Comparison of ENCODE assay signal across 13 mouse cellular contexts in genomic region chr1:178449933-178450332, GRCm38 (mm10). TPM values are rescaled to one million over a fixed set of nuclear protein-coding genes. Genes with fewer than 3 reads are reported as not detected.
DNase-seq lines count a peak whose midpoint lies in the region; ATAC-seq lines count a peak whose summit lies in the region.
"Had no signal": no experiment of that assay in that cellular context is flagged by ENCODE, and none has a peak within 500 bp of the region (broad histone marks: within the 10 kb centered on the region; RNA-seq: fewer than 3 reads in every experiment).

No protein-coding gene starts in this region.

- no peaks in the 10 kb centered on the region for H3K27me3 ChIP-seq in heart, embryonic 11.5 days (ENCODE audit: control insufficient read depth, insufficient read depth, low read length)
- H3K27me3 ChIP-seq in hindbrain, embryonic 14.5 days (ENCODE audit: control insufficient read depth, insufficient read depth, low read length): no peaks in the 10 kb centered on the region
- H3K27me3 ChIP-seq in hindbrain, embryonic 16.5 days (replicated peaks; ENCODE audit: control insufficient read depth, insufficient read depth, low read length): no peaks in the 10 kb centered on the region
- no peaks in the 10 kb centered on the region for H3K27me3 ChIP-seq in midbrain, embryonic 13.5 days
- no peaks in the 10 kb centered on the region for H3K27me3 ChIP-seq in midbrain, embryonic 15.5 days (replicated peaks)
- H3K27me3 ChIP-seq: CH12.LX; embryonic facial prominence, embryonic 12.5 days; forebrain, embryonic 13.5 days; forebrain, embryonic 15.5 days; Patski had no signal

- H3K4me2 ChIP-seq in heart, embryonic 11.5 days: no peak overlapping the region
- no peak overlapping the region for H3K4me2 ChIP-seq in hindbrain, embryonic 14.5 days (replicated peaks)
- no peak overlapping the region for H3K4me2 ChIP-seq in hindbrain, embryonic 16.5 days (ENCODE audit: low read length)
- H3K4me2 ChIP-seq in midbrain, embryonic 13.5 days (replicated peaks): no peak overlapping the region
- H3K4me2 ChIP-seq in midbrain, embryonic 15.5 days: no peak overlapping the region
- H3K4me2 ChIP-seq: embryonic facial prominence, embryonic 12.5 days; forebrain, embryonic 13.5 days; forebrain, embryonic 15.5 days had no signal

- no peak overlapping the region for H3K4me3 ChIP-seq in heart, embryonic 11.5 days (ENCODE audit: low read depth, low read length)
- H3K4me3 ChIP-seq in hindbrain, embryonic 14.5 days (replicated peaks; ENCODE audit: low read length): no peak overlapping the region
- H3K4me3 ChIP-seq in hindbrain, embryonic 16.5 days (ENCODE audit: low read length): no peak overlapping the region
- H3K4me3 ChIP-seq in midbrain, embryonic 13.5 days (replicated peaks): no peak overlapping the region
- no peak overlapping the region for H3K4me3 ChIP-seq in midbrain, embryonic 15.5 days
- H3K4me3 ChIP-seq: embryonic facial prominence, embryonic 10.5 days; embryonic facial prominence, embryonic 12.5 days; forebrain, embryonic 13.5 days; forebrain, embryonic 15.5 days had no signal

- peaks cover 5% of the 10 kb centered on the region for H3K4me1 ChIP-seq in heart, embryonic 11.5 days (ENCODE audit: control insufficient read depth, insufficient read depth, low read length)
- H3K4me1 ChIP-seq in hindbrain, embryonic 14.5 days (replicated peaks; ENCODE audit: control insufficient read depth, insufficient read depth, low read length): no peaks in the 10 kb centered on the region
- no peaks in the 10 kb centered on the region; the same call in 1 of the 2 replicates for H3K4me1 ChIP-seq in hindbrain, embryonic 16.5 days (ENCODE audit: control insufficient read depth, insufficient read depth, low read depth, low read length)
- H3K4me1 ChIP-seq in midbrain, embryonic 13.5 days (replicated peaks): no peaks in the 10 kb centered on the region
- H3K4me1 ChIP-seq in midbrain, embryonic 15.5 days: no peaks in the 10 kb centered on the region
- H3K4me1 ChIP-seq: embryonic facial prominence, embryonic 10.5 days; embryonic facial prominence, embryonic 12.5 days; forebrain, embryonic 13.5 days; forebrain, embryonic 15.5 days had no signal

- no peak for ATAC-seq in heart, embryonic 11.5 days (replicated peaks; ENCODE audit: insufficient number of reproducible peaks, low FRiP score, low TSS enrichment)
- ATAC-seq in hindbrain, embryonic 14.5 days (ENCODE audit: low FRiP score): 0 out of 2 replicates have a peak, but pooled peaks have one; percentile 17
- ATAC-seq in hindbrain, embryonic 16.5 days: no peak
- 0 out of 2 replicates have a peak, but pooled peaks have one; percentile 60 for ATAC-seq in midbrain, embryonic 13.5 days
- ATAC-seq in midbrain, embryonic 15.5 days (replicated peaks): no peak
- ATAC-seq: Patski had no signal

- H3K27ac ChIP-seq in heart, embryonic 11.5 days (ENCODE audit: low read depth, low read length): no peak overlapping the region
- no peak overlapping the region for H3K27ac ChIP-seq in hindbrain, embryonic 14.5 days
- H3K27ac ChIP-seq in hindbrain, embryonic 16.5 days (ENCODE audit: low read depth, low read length): no peak overlapping the region
- no peak overlapping the region for H3K27ac ChIP-seq in midbrain, embryonic 13.5 days
- no peak overlapping the region for H3K27ac ChIP-seq in midbrain, embryonic 15.5 days
- H3K27ac ChIP-seq: embryonic facial prominence, embryonic 10.5 days; embryonic facial prominence, embryonic 12.5 days; forebrain, embryonic 13.5 days; forebrain, embryonic 15.5 days had no signal

- WGBS in heart, embryonic 11.5 days (ENCODE audit: insufficient replicate concordance): 78% methylated on average over 2 of the region's 2 CpGs
- 81% methylated on average over 2 of the region's 2 CpGs for WGBS in hindbrain, embryonic 14.5 days
- 77% methylated on average over 2 of the region's 2 CpGs for WGBS in hindbrain, embryonic 16.5 days
- whole genome bisulfite sequencing in midbrain, embryonic 13.5 days: 88% methylated on average over 2 of the region's 2 CpGs
- 77% methylated on average over 2 of the region's 2 CpGs for whole genome bisulfite sequencing in midbrain, embryonic 15.5 days

- no peaks in the 10 kb centered on the region for H3K9me3 ChIP-seq in heart, embryonic 11.5 days (replicated peaks; ENCODE audit: control insufficient read depth, low read length)
- no peaks in the 10 kb centered on the region for H3K9me3 ChIP-seq in hindbrain, embryonic 14.5 days (ENCODE audit: control insufficient read depth, low read length)
- H3K9me3 ChIP-seq in hindbrain, embryonic 16.5 days (ENCODE audit: control insufficient read depth, low read length): no peaks in the 10 kb centered on the region
- no peaks in the 10 kb centered on the region for H3K9me3 ChIP-seq in midbrain, embryonic 13.5 days
- no peaks in the 10 kb centered on the region for H3K9me3 ChIP-seq in midbrain, embryonic 15.5 days
- H3K9me3 ChIP-seq: embryonic facial prominence, embryonic 10.5 days; embryonic facial prominence, embryonic 12.5 days; forebrain, embryonic 13.5 days; forebrain, embryonic 15.5 days; G1E had no signal

- no peak overlapping the region for H3K9ac ChIP-seq in heart, embryonic 11.5 days (ENCODE audit: low read depth, low read length)
- H3K9ac ChIP-seq in hindbrain, embryonic 14.5 days: no peak overlapping the region
- H3K9ac ChIP-seq in hindbrain, embryonic 16.5 days (ENCODE audit: low read depth, low read length): no peak overlapping the region
- H3K9ac ChIP-seq in midbrain, embryonic 13.5 days (replicated peaks): no peak overlapping the region
- H3K9ac ChIP-seq in midbrain, embryonic 15.5 days: no peak overlapping the region
- H3K9ac ChIP-seq: embryonic facial prominence, embryonic 12.5 days; forebrain, embryonic 13.5 days; forebrain, embryonic 15.5 days had no signal

- peak; percentile 71 for DNase-seq in heart, adult 11 months
- DNase-seq in hindbrain, embryonic 14.5 days (ENCODE audit: low spot score): no peak

- H3K36me3 ChIP-seq in heart, embryonic 11.5 days (ENCODE audit: control insufficient read depth, insufficient read depth, low read length): no peaks in the 10 kb centered on the region
- no peaks in the 10 kb centered on the region for H3K36me3 ChIP-seq in hindbrain, embryonic 14.5 days (replicated peaks; ENCODE audit: control insufficient read depth, insufficient read depth)
- no peaks in the 10 kb centered on the region for H3K36me3 ChIP-seq in hindbrain, embryonic 16.5 days (ENCODE audit: control insufficient read depth, insufficient read depth, low read length)
- H3K36me3 ChIP-seq in midbrain, embryonic 13.5 days: no peaks in the 10 kb centered on the region
- H3K36me3 ChIP-seq in midbrain, embryonic 15.5 days (replicated peaks): no peaks in the 10 kb centered on the region
- H3K36me3 ChIP-seq: embryonic facial prominence, embryonic 10.5 days; embryonic facial prominence, embryonic 12.5 days; forebrain, embryonic 15.5 days had no signal

RNA-seq across cellular contexts. Expression of gene Efcab2, which starts 44.0 kb away (rescaled TPM):
- polyA plus RNA-seq in heart, embryonic 11.5 days (2014; fragmentation: Nextera tagmentation; extraction: Ambion mirVana): 10.7 and 12.7 TPM in 2 replicates
- polyA plus RNA-seq in hindbrain, embryonic 14.5 days (2014; fragmentation: Nextera tagmentation; extraction: Ambion mirVana): 8.8 and 11.2 TPM in 2 replicates
- polyA plus RNA-seq in hindbrain, embryonic 16.5 days (2015; fragmentation: Nextera tagmentation; extraction: Ambion mirVana): 12.4 and 13.3 TPM in 2 replicates
- 8.8 and 9.0 TPM in 2 replicates for polyA plus RNA-seq in midbrain, embryonic 13.5 days (2015; fragmentation: Nextera tagmentation; extraction: Ambion mirVana)
- polyA plus RNA-seq in midbrain, embryonic 15.5 days (2015; fragmentation: Nextera tagmentation; extraction: Ambion mirVana): 9.5 and 10.7 TPM in 2 replicates

Comparison
In these comparisons a context has a peak if more than half of its experiments do, and no peak if none do; other contexts are left out.
1. ATAC-seq: peak in hindbrain, embryonic 14.5 days (single experiment) and midbrain, embryonic 13.5 days (single experiment); none in heart, embryonic 11.5 days (single experiment), hindbrain, embryonic 16.5 days (single experiment) and midbrain, embryonic 15.5 days (single experiment).